Mouse (Mus musculus): Measurements from ENCODE around the gene Mcpt4.

GRCm38 (mm10) chr14:56103452-56103851, 41.3 kb upstream of the Mcpt4 start:
- TF ChIP-seq POLR2A (IDR thresholded peaks at IDR 0.05; ENCODE audit: insufficient read length, low read depth), result no peak
- TF ChIP-seq POLR2AphosphoS2 (IDR thresholded peaks at IDR 0.05; ENCODE audit: insufficient read length, low read depth), result no peak
- no peak for TF ChIP-seq USF1 (IDR thresholded peaks at IDR 0.05; ENCODE audit: low read depth)
- no peak for TF ChIP-seq TCF3 (IDR thresholded peaks at IDR 0.05; ENCODE audit: insufficient read length, low read depth)
- no peak for TF ChIP-seq MAX (IDR thresholded peaks at IDR 0.05; ENCODE audit: low read depth)
- no peak for TF ChIP-seq MYOD1 (IDR thresholded peaks at IDR 0.05; ENCODE audit: control insufficient read depth in 1 of 3, insufficient read length in 2 of 3, low read depth in 2 of 3)
- TF ChIP-seq TCF12 (IDR thresholded peaks at IDR 0.05; ENCODE audit: insufficient read depth, poor library complexity, severe bottlenecking), result no peak
